Mouse (Mus musculus): ENCODE measurements around the gene Atg10.

Atg10 gene

DNA sequence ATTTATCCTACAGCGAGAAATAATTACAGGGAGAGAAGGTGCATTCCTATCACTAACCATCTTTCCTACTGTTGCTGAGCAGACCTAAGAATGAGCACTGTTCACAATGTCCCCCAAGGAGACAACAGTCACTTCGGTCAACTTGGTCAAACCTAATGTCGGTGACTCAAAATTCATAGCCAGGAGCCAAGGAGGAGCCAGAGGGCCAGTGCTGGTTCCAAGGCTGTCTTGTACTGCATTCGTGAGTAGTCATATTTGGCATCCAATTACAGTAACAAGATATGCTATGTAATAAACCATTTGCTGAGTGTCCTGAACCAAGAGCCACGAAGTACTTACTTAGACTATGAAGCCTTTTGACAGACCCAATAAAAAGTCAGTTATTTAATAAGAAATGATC lies 176.9 kb downstream of the Atg10 start:
- Histone ChIP-seq H3K4me1 (replicated peaks; ENCODE audit: low read depth, low read length) (no peaks in the 10 kb centered on the region), H3K27me3 (ENCODE audit: insufficient read depth, low read length) (no peaks in the 10 kb centered on the region), H3K9me3 (ENCODE audit: low read length) (no peaks in the 10 kb centered on the region), H3K36me3 (ENCODE audit: insufficient read depth, low read length) (no peaks in the 10 kb centered on the region), H3K4me3 (replicated peaks; ENCODE audit: low read length) (no peak overlapping the region)
- TF ChIP-seq POU5F1 (IDR thresholded peaks at IDR 0.05; ENCODE audit: borderline replicate concordance, low read length), result no peak
- TF ChIP-seq CTCF (conservative IDR thresholded peaks at IDR 0.05; ENCODE audit: low read length), result no peak
- no peak for TF ChIP-seq NANOG (IDR thresholded peaks at IDR 0.05; ENCODE audit: borderline replicate concordance, low read length)

- Histone ChIP-seq H3K4me3 (replicated peaks; ENCODE audit: low read length) (no peak overlapping the region), H3K27me3 (ENCODE audit: insufficient read depth, low read length) (no peaks in the 10 kb centered on the region), H3K36me3 (ENCODE audit: insufficient read depth, low read length) (no peaks in the 10 kb centered on the region), H3K9me3 (ENCODE audit: low read length) (no peaks in the 10 kb centered on the region), H3K4me1 (replicated peaks; ENCODE audit: low read depth, low read length) (no peaks in the 10 kb centered on the region)
- TF ChIP-seq CTCF (conservative IDR thresholded peaks at IDR 0.05; ENCODE audit: low read length) (no peak), POU5F1 (IDR thresholded peaks at IDR 0.05; ENCODE audit: borderline replicate concordance, low read length) (no peak), NANOG (IDR thresholded peaks at IDR 0.05; ENCODE audit: borderline replicate concordance, low read length) (no peak)
Observed at GRCm38 (mm10) chr13:91041236-91041635, 182.5 kb downstream of the Atg10 start.

- Histone ChIP-seq H3K9me3 (ENCODE audit: low read length) (no peaks in the 10 kb centered on the region), H3K27me3 (ENCODE audit: insufficient read depth, low read length) (no peaks in the 10 kb centered on the region), H3K36me3 (ENCODE audit: insufficient read depth, low read length) (no peaks in the 10 kb centered on the region), H3K4me3 (replicated peaks; ENCODE audit: low read length) (no peak overlapping the region), H3K4me1 (replicated peaks; ENCODE audit: low read depth, low read length) (no peaks in the 10 kb centered on the region)
- TF ChIP-seq NANOG (IDR thresholded peaks at IDR 0.05; ENCODE audit: borderline replicate concordance, low read length), result no peak
- TF ChIP-seq CTCF (conservative IDR thresholded peaks at IDR 0.05; ENCODE audit: low read length), result no peak
- TF ChIP-seq POU5F1 (IDR thresholded peaks at IDR 0.05; ENCODE audit: borderline replicate concordance, low read length), result no peak
Observed at GRCm38 (mm10) chr13:91040421-91040820, 183.3 kb downstream of the Atg10 start.

DNA sequence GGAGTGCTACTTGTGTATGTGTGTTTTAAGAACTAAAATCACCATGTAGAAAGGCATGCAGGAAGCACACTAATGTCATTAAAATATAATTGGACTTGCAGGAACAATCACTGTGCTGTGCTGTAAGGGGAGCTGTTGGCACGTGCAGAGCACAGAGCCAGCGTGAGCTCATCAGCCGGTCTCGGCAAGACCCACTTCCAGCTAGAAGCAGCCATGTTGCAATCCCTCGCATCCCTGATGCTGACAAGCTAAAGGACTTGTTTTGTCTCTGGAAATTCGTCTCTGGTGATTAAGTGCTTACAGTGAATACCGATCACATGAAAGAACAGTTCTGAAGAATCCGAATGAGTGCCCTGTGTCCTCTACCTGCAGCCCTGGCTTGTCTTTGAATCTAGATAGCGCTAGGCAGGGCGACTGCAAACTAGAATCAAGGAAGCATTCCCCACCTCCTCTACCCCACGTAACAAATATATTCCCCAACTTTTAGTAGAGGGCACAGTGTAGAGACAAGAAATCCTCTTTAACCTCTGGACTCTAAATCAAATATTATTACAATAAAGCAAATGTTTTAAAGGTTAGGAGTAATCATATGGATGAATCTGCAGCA lies 184.5 kb downstream of the Atg10 start:
- Histone ChIP-seq H3K4me3 (replicated peaks; ENCODE audit: low read length) (no peak overlapping the region), H3K36me3 (ENCODE audit: insufficient read depth, low read length) (no peaks in the 10 kb centered on the region), H3K27me3 (ENCODE audit: insufficient read depth, low read length) (no peaks in the 10 kb centered on the region), H3K4me1 (replicated peaks; ENCODE audit: low read depth, low read length) (no peaks in the 10 kb centered on the region), H3K9me3 (ENCODE audit: low read length) (no peaks in the 10 kb centered on the region)
- TF ChIP-seq NANOG (IDR thresholded peaks at IDR 0.05; ENCODE audit: borderline replicate concordance, low read length) (no peak), CTCF (conservative IDR thresholded peaks at IDR 0.05; ENCODE audit: low read length) (no peak), POU5F1 (IDR thresholded peaks at IDR 0.05; ENCODE audit: borderline replicate concordance, low read length) (no peak)

DNA sequence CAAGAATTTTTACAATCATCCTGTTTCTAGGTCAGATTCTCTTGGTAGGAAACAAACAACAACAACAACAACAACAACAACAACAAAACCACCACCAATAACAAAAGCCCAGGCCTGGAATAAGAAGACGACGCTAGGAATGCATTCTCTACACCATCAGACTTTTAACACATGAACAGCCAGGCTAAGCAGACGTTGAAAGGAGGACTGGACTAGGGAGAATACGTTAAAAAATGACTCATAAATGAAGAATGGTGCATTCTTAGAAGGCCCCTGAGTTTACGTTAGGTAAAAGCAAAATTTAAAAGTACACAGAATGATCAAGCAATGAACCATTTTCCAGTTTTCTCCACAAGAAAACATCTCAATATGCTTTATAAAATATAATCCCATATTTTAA lies 185.1 kb downstream of the Atg10 start:
- no peaks in the 10 kb centered on the region for H3K9me3 ChIP-seq (ENCODE audit: low read length)
- H3K27me3 ChIP-seq (ENCODE audit: insufficient read depth, low read length), result no peaks in the 10 kb centered on the region
- no peaks in the 10 kb centered on the region for H3K4me1 ChIP-seq (replicated peaks; ENCODE audit: low read depth, low read length)
- H3K4me3 ChIP-seq (replicated peaks; ENCODE audit: low read length), result no peak overlapping the region
- H3K36me3 ChIP-seq (ENCODE audit: insufficient read depth, low read length), result no peaks in the 10 kb centered on the region
- TF ChIP-seq CTCF (conservative IDR thresholded peaks at IDR 0.05; ENCODE audit: low read length) (no peak), NANOG (IDR thresholded peaks at IDR 0.05; ENCODE audit: borderline replicate concordance, low read length) (no peak), POU5F1 (IDR thresholded peaks at IDR 0.05; ENCODE audit: borderline replicate concordance, low read length) (no peak)

DNA sequence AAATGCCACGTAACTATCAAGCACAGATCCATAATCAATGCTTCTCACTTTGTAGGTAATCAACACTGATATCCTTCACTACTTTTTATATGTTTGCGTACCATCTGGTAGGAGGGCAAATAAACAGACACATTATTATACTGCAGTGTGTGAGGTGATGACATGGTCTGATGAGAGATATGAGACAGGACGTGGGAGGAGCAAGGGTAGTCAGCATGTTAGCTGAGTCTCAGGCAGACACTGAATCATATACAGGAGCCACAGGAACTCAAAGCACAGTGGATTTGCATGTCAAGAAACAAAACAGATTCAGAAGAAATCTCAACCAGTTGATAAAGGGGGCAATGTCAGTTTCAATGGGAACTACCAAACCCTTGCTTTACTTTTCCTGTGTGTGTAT lies 185.7 kb downstream of the Atg10 start:
- Histone ChIP-seq H3K4me3 (replicated peaks; ENCODE audit: low read length) (no peak overlapping the region), H3K36me3 (ENCODE audit: insufficient read depth, low read length) (no peaks in the 10 kb centered on the region)

GRCm38 (mm10) chr13:91037405-91037804 lies 186.4 kb downstream of the Atg10 start:
- Histone ChIP-seq H3K27me3 (ENCODE audit: insufficient read depth, low read length) (no peaks in the 10 kb centered on the region), H3K9me3 (ENCODE audit: low read length) (no peaks in the 10 kb centered on the region), H3K4me1 (replicated peaks; ENCODE audit: low read depth, low read length) (no peaks in the 10 kb centered on the region), H3K36me3 (ENCODE audit: insufficient read depth, low read length) (no peaks in the 10 kb centered on the region), H3K4me3 (replicated peaks; ENCODE audit: low read length) (no peak overlapping the region)
- TF ChIP-seq NANOG (IDR thresholded peaks at IDR 0.05; ENCODE audit: borderline replicate concordance, low read length) (no peak), CTCF (conservative IDR thresholded peaks at IDR 0.05; ENCODE audit: low read length) (no peak), POU5F1 (IDR thresholded peaks at IDR 0.05; ENCODE audit: borderline replicate concordance, low read length) (no peak)

More for the DNA sequence above, 185.7 kb downstream of the Atg10 start:
- TF ChIP-seq POU5F1 (IDR thresholded peaks at IDR 0.05; ENCODE audit: borderline replicate concordance, low read length), result no peak
- H3K4me1 ChIP-seq (replicated peaks; ENCODE audit: low read depth, low read length), result no peaks in the 10 kb centered on the region
- no peaks in the 10 kb centered on the region for H3K9me3 ChIP-seq (ENCODE audit: low read length)
- no peaks in the 10 kb centered on the region for H3K27me3 ChIP-seq (ENCODE audit: insufficient read depth, low read length)

- TF ChIP-seq NANOG (IDR thresholded peaks at IDR 0.05; ENCODE audit: borderline replicate concordance, low read length) (no peak), CTCF (conservative IDR thresholded peaks at IDR 0.05; ENCODE audit: low read length) (no peak), POU5F1 (IDR thresholded peaks at IDR 0.05; ENCODE audit: borderline replicate concordance, low read length) (no peak)
- H3K36me3 ChIP-seq (ENCODE audit: insufficient read depth, low read length), result no peaks in the 10 kb centered on the region
- H3K27me3 ChIP-seq (ENCODE audit: insufficient read depth, low read length), result no peaks in the 10 kb centered on the region
- H3K9me3 ChIP-seq (ENCODE audit: low read length), result no peaks in the 10 kb centered on the region
- H3K4me1 ChIP-seq (replicated peaks; ENCODE audit: low read depth, low read length), result no peaks in the 10 kb centered on the region
- no peak overlapping the region for H3K4me3 ChIP-seq (replicated peaks; ENCODE audit: low read length)
Observed at GRCm38 (mm10) chr13:91031836-91032235, 191.9 kb downstream of the Atg10 start.

GRCm38 (mm10) chr13:91023447-91023846 lies 200.3 kb downstream of the Atg10 start:
- TF ChIP-seq POU5F1 (IDR thresholded peaks at IDR 0.05; ENCODE audit: borderline replicate concordance, low read length) (no peak), NANOG (IDR thresholded peaks at IDR 0.05; ENCODE audit: borderline replicate concordance, low read length) (no peak), CTCF (conservative IDR thresholded peaks at IDR 0.05; ENCODE audit: low read length) (no peak)
- no peaks in the 10 kb centered on the region for H3K36me3 ChIP-seq (ENCODE audit: insufficient read depth, low read length)
- H3K9me3 ChIP-seq (ENCODE audit: low read length), result no peaks in the 10 kb centered on the region
- H3K4me1 ChIP-seq (replicated peaks; ENCODE audit: low read depth, low read length), result no peaks in the 10 kb centered on the region
- H3K4me3 ChIP-seq (replicated peaks; ENCODE audit: low read length), result no peak overlapping the region
- no peaks in the 10 kb centered on the region; the same call in 1 of the 2 replicates for H3K27me3 ChIP-seq (ENCODE audit: insufficient read depth, low read length)

All from E14TG2a.4 (cell line).